Mouse (Mus musculus): ENCODE measurements around the gene Tmem52. TPM values are rescaled to one million over a fixed set of nuclear protein-coding genes. Genes with fewer than 3 reads are reported as not detected.
"Not testable (repeated sequence)": the region's sequence is repeated elsewhere in the genome, so short reads cannot be mapped to it uniquely, and the experiment has no call there.

Tmem52 gene
- total and polyA plus RNA-seq, 3 experiments, result 7.5 to 79.1 (median 13.1) TPM

GRCm38 (mm10) chr4:155471406-155471805 is 2.5 kb downstream of the Tmem52 start:
- DNase-seq, result no peak

- no peak for DNase-seq
Measured at GRCm38 (mm10) chr4:155472716-155473290, 3.9 kb downstream of the Tmem52 start.

GRCm38 (mm10) chr4:155473319-155473718 is 4.4 kb downstream of the Tmem52 start:
- peak; percentile 87 for DNase-seq

GRCm38 (mm10) chr4:155473796-155474195 is 4.9 kb downstream of the Tmem52 start:
- not testable (repeated sequence) for DNase-seq

- peak; percentile 82 for DNase-seq
Measured at GRCm38 (mm10) chr4:155481381-155482124, 12.6 kb downstream of the Tmem52 start.

- DNase-seq, result no peak
Measured at GRCm38 (mm10) chr4:155482125-155482480, 13.2 kb downstream of the Tmem52 start.

- DNase-seq, result no peak
Measured at GRCm38 (mm10) chr4:155482733-155483540, 14.0 kb downstream of the Tmem52 start.

GRCm38 (mm10) chr4:155485521-155485920 is 16.6 kb downstream of the Tmem52 start:
- no peak for DNase-seq

GRCm38 (mm10) chr4:155487746-155488145 is 18.8 kb downstream of the Tmem52 start:
- DNase-seq, result no peak

GRCm38 (mm10) chr4:155488232-155489025 is 19.5 kb downstream of the Tmem52 start:
- peak; percentile 79 for DNase-seq

- DNase-seq, result no peak
Measured at GRCm38 (mm10) chr4:155489101-155489970, 20.4 kb downstream of the Tmem52 start.

- peak; percentile 19 for DNase-seq
Measured at GRCm38 (mm10) chr4:155490456-155490855, 21.5 kb downstream of the Tmem52 start.

GRCm38 (mm10) chr4:155490990-155491504 is 22.1 kb downstream of the Tmem52 start, which contains the start of gene Gnb1:
Gnb1 (plus strand) TSS chr4:155491361.
- DNase-seq, result peak; percentile 94

GRCm38 (mm10) chr4:155491529-155492130 is 22.7 kb downstream of the Tmem52 start:
- no peak for DNase-seq

GRCm38 (mm10) chr4:155492131-155492633 is 23.3 kb downstream of the Tmem52 start:
- peak; percentile 81 for DNase-seq

GRCm38 (mm10) chr4:155494891-155495290 is 26.0 kb downstream of the Tmem52 start:
- DNase-seq, result no peak

GRCm38 (mm10) chr4:155497963-155498362 is 29.0 kb downstream of the Tmem52 start:
- no peak for DNase-seq

GRCm38 (mm10) chr4:155501126-155501525 is 32.2 kb downstream of the Tmem52 start:
- DNase-seq, result no peak

- no peak for DNase-seq
Measured at GRCm38 (mm10) chr4:155505067-155505466, 36.2 kb downstream of the Tmem52 start.

Data from adrenal gland, adult 2 months (tissue).